Mouse (Mus musculus) lung, postnatal 25 days (tissue): ENCODE results near the gene Atoh8.

Source experiments
- DNase-seq: peaks from one replicate; pipeline ENCODE4 v3.0.0; 2022; ENCODE audit warnings: low spot score

Atoh8 gene

GRCm38 (mm10) chr6:72253911-72254587 lies 18.7 kb upstream of the Atoh8 start:
- DNase-seq, result no peak

GRCm38 (mm10) chr6:72253168-72253567 lies 17.8 kb upstream of the Atoh8 start:
- DNase-seq, result no peak

- no peak for DNase-seq
These were observed 17.1 kb upstream of the Atoh8 start for GRCm38 (mm10) chr6:72252433-72252832.

GRCm38 (mm10) chr6:72249981-72250380 lies 14.6 kb upstream of the Atoh8 start:
- DNase-seq, result no peak

GRCm38 (mm10) chr6:72248150-72248914 lies 13.0 kb upstream of the Atoh8 start:
- no peak for DNase-seq

GRCm38 (mm10) chr6:72246303-72246702 lies 10.9 kb upstream of the Atoh8 start:
- no peak for DNase-seq

GRCm38 (mm10) chr6:72244569-72245285 lies 9.3 kb upstream of the Atoh8 start:
- DNase-seq, result peak; percentile 57

- DNase-seq, result peak; percentile 94
These were observed 8.8 kb upstream of the Atoh8 start for GRCm38 (mm10) chr6:72244144-72244549.

GRCm38 (mm10) chr6:72242532-72243320 lies 7.3 kb upstream of the Atoh8 start:
- DNase-seq, result no peak

GRCm38 (mm10) chr6:72241843-72242154 lies 6.4 kb upstream of the Atoh8 start:
- no peak for DNase-seq

GRCm38 (mm10) chr6:72241133-72241842 lies 5.9 kb upstream of the Atoh8 start:
- DNase-seq, result no peak

GRCm38 (mm10) chr6:72240042-72240441 lies 4.7 kb upstream of the Atoh8 start:
- no peak for DNase-seq

- peak; percentile 88 for DNase-seq
These were observed 1.7 kb upstream of the Atoh8 start for GRCm38 (mm10) chr6:72237035-72237434.

- no peak for DNase-seq
These were observed 530 bp upstream of the Atoh8 start for GRCm38 (mm10) chr6:72235807-72236407.

- no peak for DNase-seq
These were observed 842 bp downstream of the Atoh8 start for GRCm38 (mm10) chr6:72234372-72235097.

GRCm38 (mm10) chr6:72233950-72234349 lies 1.4 kb downstream of the Atoh8 start:
- DNase-seq, result no peak

- DNase-seq, result no peak
These were observed 2.5 kb downstream of the Atoh8 start for GRCm38 (mm10) chr6:72232870-72233269.

- no peak for DNase-seq
These were observed 3.0 kb downstream of the Atoh8 start for GRCm38 (mm10) chr6:72232411-72232810.

- no peak for DNase-seq
These were observed 4.5 kb downstream of the Atoh8 start for GRCm38 (mm10) chr6:72230875-72231274.

GRCm38 (mm10) chr6:72227665-72228265 lies 7.6 kb downstream of the Atoh8 start:
- DNase-seq, result no peak
